Mouse (Mus musculus) cerebellum, adult 9-10 months (tissue): ENCODE results near the gene Cebpzos.

Experiments used
- DNase-seq: peaks from one replicate; pipeline ENCODE4 v3.0.0; 2022

The Cebpzos gene

DNA sequence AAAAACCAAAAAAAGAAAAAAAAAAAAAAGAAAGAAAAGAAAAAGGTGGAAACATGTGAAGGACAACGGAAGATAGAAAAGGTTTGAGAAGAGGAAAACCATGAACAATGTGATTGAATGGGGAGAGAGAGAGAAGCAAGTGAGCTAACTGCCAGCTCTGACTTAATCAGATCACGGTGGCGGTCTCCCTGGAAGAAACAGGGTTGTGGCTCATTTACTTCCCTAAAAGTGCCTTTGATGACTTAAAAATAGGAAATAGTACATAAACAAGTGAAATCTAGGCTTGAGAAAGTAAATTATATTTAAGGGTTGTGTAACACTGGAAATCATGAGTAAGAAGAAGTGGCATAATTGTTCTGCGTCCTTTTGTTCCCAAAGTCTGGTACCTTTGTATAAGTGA lies 22.6 kb downstream of the Cebpzos start:
- DNase-seq = no peak

DNA sequence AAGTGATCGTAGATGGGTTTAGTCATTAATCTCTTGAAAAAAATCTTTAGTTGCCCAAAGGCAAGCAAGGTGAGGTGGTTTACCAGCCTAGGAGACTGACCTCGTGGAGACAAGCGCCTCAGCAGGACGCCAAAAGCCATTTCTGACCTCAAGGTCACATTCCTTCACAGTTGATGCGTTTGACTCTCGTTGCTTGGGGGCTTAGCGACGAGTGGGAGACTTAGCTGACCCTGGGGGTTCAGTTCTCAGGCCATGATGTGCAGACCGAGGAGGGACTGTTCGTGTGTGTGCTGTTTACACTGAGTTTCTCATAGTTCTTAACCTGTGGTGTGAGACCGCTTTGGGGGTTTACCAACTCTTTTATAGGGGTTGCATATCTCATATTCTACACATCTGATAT lies 26.3 kb downstream of the Cebpzos start:
- DNase-seq = no peak

DNA sequence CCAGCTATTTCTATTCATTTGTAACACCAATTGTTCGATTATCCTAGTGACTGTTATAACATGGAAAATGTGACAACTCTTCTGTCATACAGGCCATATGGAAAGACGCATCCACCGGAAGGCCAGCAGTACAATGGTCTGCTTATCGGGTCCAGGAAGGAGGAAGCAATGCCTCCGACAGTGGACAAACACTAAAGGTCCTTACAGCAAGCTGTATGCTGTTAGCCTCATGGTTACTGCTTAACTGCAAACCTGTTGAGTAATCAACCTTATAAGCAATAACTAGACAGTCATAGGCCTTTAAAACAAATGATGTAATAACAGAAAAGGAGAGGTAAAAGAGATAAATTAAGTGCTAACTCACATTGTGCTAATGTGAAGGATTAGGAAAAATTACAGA lies 34.9 kb downstream of the Cebpzos start:
- no peak for DNase-seq

DNA sequence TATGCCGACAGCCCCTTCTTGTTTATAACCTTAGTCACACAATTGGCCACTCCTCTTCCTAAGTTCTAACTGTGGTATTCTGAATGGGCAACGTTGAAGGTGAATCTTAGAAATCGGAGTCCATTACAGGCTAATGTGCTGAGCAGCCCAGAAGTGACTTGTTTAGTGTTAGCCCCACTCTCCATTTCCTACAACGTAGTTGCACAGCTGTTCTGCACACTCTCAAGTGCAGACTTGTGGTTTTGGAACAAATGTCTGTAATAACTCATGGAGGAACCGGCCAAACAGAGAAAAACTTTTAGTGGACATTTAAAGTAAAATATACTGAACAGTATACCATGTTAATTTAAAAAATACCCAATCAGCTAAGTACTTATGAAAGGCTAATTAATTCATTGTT lies 35.8 kb downstream of the Cebpzos start:
- no peak for DNase-seq

DNA sequence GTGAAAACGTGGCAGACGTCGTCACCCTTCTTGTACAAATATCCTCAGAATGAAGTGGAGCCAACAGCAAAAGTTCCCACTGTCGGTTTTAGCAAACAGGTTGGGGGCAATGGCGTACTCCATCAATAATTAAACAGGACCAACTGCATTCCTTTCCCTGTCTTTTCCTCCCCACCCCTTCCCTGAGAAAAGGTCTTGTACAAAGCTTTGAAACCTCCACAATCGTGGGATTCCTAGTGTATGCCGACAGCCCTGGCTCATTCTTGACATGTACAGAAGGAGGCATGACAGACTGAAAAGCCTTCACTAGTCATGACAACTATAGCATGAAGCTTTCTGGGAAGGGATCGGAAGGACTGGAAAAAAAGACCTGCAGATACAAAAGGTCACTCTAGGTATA lies 36.9 kb downstream of the Cebpzos start:
- no peak for DNase-seq

DNA sequence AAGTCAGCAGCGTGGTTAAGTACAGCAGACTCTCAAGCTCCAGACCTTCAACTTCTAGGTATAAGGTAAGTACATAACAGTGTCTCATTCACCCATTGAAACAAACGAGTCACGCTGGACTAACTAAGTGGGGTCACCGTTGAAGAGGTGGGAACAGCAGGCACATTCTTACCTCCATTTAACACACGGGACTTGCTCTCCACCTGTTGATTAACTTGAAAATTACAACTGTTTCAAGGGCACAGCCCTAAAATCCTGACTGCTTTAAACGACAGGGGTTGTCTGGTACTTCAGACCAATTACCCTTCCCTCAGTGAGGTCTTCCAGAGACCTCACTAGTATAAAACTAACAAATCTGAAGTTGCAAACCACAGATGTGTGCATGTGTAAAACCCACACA lies 43.2 kb downstream of the Cebpzos start:
- DNase-seq = no peak

DNA sequence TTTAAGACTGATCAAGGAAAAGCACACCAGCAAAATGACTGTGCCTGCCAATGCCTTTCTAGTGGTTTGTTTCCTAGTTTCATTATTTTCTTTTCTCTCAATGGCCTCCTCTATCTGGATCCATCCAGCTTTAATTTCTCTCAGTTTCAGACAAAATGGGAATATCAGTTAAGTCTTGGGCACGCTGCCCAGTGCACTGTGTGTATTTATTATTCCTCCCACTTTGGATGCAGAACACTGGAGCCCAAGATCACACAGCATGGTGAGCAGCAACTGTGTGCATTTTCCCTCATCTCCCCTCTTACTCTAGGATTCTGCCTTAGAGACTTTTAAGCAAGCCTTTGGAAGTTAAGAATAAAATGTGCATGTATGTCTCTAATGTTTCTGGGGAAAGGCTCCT lies 48.1 kb downstream of the Cebpzos start:
- no peak for DNase-seq

DNA sequence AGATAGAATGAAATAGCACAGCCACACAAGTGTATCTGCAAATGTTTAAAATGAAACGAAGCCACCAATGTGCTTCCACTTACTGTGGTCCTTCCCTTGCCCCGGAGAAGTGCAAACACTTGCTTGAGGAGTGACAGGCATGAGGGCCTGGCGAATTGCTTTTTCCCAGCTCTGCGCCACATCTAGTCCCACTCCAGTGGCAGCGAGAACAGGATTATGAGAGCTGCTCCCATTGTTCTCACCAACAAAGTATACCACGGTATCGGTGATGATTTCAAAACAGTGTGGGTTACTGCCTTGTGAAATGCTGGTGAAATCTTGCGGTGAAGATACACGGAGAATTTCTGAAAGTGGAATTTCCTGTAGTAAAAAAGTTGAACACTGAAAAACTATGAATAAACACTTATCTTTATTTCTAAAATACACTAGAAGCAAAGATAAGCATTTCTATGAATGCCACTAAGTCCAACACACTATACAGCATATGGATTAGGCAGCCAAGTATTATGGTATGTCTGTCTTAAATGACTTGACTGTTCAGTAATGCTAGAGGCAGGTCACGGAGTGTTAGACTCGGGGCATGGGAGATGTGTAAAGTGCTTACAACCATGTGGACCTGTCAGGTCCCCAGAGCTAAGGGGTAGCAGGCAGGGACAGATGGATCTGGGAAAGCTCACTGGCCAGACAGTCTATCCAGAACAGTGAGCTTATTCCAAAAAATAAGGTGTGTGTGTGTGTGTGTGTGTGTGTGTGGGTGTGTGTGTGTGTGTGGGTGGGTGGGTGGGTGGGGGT lies 50.0 kb downstream of the Cebpzos start:
- no peak for DNase-seq

DNA sequence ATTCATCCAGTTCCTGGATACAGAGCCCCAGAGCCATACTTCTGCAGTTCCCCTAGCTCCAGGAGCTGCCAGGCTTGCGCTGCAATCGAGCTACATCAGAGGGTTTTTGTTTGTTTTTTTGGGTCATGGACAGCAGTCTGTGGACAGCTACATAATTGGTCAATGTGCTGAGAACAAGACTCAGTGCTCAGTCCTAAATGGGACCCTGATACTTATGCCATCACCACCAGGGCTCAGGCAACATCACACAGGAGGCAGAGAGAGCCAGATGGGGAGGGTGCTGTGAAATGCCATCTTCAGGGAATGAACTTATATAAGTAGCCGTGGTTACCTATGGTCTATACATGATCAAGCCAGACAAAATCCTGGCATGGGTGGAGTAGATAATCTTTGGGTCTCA lies 52.2 kb downstream of the Cebpzos start:
- DNase-seq = no peak
